Mouse (Mus musculus) forebrain, embryonic 15.5 days (tissue): ENCODE data around the gene Meox1. TPM values are rescaled to one million over a fixed set of nuclear protein-coding genes. Genes with fewer than 3 reads are reported as not detected.

Source experiments
- ATAC-seq: fragments of 200-750 bp; cut with Nextera tagmentation; replicated peaks from 2 replicates; pipeline ENCODE4 v1.8.0; 2017; ENCODE audit warnings: mild to moderate bottlenecking, moderate TSS enrichment, moderate library complexity
- H3K27ac ChIP-seq: fragments of 300-500 bp; sonication (generic); replicated peaks from 2 replicates; pipeline ENCODE4 v1.5.1; 2015; ENCODE audit warnings: mild to moderate bottlenecking, inconsistent platforms
- H3K27me3 ChIP-seq: fragments of 300-500 bp; sonication (generic); 2 replicates; pipeline ENCODE4 v1.6.1; 2015; ENCODE audit warnings: inconsistent platforms
- H3K36me3 ChIP-seq: fragments of 300-500 bp; sonication (generic); 2 replicates; pipeline ENCODE4 v1.6.1; 2015; ENCODE audit warnings: mild to moderate bottlenecking, inconsistent platforms
- H3K4me1 ChIP-seq: fragments of 300-500 bp; sonication (generic); 2 replicates; pipeline ENCODE4 v1.6.1; 2015; ENCODE audit warnings: inconsistent platforms
- H3K4me2 ChIP-seq: fragments of 300-500 bp; sonication (generic); replicated peaks from 2 replicates; pipeline ENCODE4 v1.6.1; 2015; ENCODE audit warnings: mild to moderate bottlenecking, inconsistent platforms
- H3K4me3 ChIP-seq: fragments of 300-500 bp; sonication (generic); 2 replicates; pipeline ENCODE4 v1.5.1; 2015; ENCODE audit warnings: mild to moderate bottlenecking, inconsistent platforms
- H3K9ac ChIP-seq: fragments of 300-500 bp; sonication (generic); replicated peaks from 2 replicates; pipeline ENCODE4 v1.6.1; 2015; ENCODE audit warnings: mild to moderate bottlenecking, inconsistent platforms
- H3K9me3 ChIP-seq: fragments of 300-500 bp; sonication (generic); 2 replicates; pipeline ENCODE4 v1.6.1; 2016; ENCODE audit warnings: inconsistent platforms
- WGBS: fragments of 180-500 bp; shearing (Covaris S2); methylation state at CpG from one replicate; pipeline ENCODE4 v1.1.7; 2015; ENCODE audit warnings: mixed read lengths; 5-methylcytosine and 5-hydroxymethylcytosine counted together
- polyA plus RNA-seq: library from polyadenylated mRNA; unstranded; fragments of >200 nt; fragmentation: Nextera tagmentation; extraction: Ambion mirVana; gene quantifications from 2 replicates; pipeline ENCODE4 v1.2.1, GENCODE M21; 2015

The Meox1 gene
- polyA plus RNA-seq, 1 experiment from 2014 or later = 0.51 TPM

- Histone ChIP-seq H3K27me3 (peaks cover 9% of the 10 kb centered on the region), H3K4me2 (no peak overlapping the region), H3K9ac (no peak overlapping the region), H3K9me3 (no peaks in the 10 kb centered on the region), H3K36me3 (no peaks in the 10 kb centered on the region), H3K4me3 (no peak overlapping the region), H3K27ac (no peak overlapping the region), H3K4me1 (no peaks in the 10 kb centered on the region)
- 0 out of 2 replicates have a peak, but pooled peaks have one; percentile 64 for ATAC-seq
- WGBS = under 1% methylated on average over 6 of the region's 6 CpGs
Observed at GRCm38 (mm10) chr11:101919660-101920059, 25.5 kb upstream of the Meox1 start.

- Histone ChIP-seq H3K4me1 (no peaks in the 10 kb centered on the region), H3K9ac (no peak overlapping the region), H3K27me3 (peaks cover 9% of the 10 kb centered on the region), H3K27ac (no peak overlapping the region), H3K9me3 (no peaks in the 10 kb centered on the region), H3K36me3 (no peaks in the 10 kb centered on the region), H3K4me3 (no peak overlapping the region), H3K4me2 (no peak overlapping the region)
- ATAC-seq = no peak
- WGBS = 69% methylated on average over 3 of the region's 3 CpGs
Observed at GRCm38 (mm10) chr11:101918609-101919008, 24.4 kb upstream of the Meox1 start.

GRCm38 (mm10) chr11:101916772-101917171 is 22.6 kb upstream of the Meox1 start:
- Histone ChIP-seq H3K9ac (no peak overlapping the region), H3K27ac (no peak overlapping the region), H3K4me1 (no peaks in the 10 kb centered on the region), H3K4me2 (no peak overlapping the region), H3K4me3 (no peak overlapping the region), H3K9me3 (no peaks in the 10 kb centered on the region), H3K27me3 (peaks cover 9% of the 10 kb centered on the region), H3K36me3 (no peaks in the 10 kb centered on the region)
- ATAC-seq = no peak
- 73% methylated on average over 3 of the region's 3 CpGs for WGBS

- H3K27ac ChIP-seq = no peak overlapping the region
- no peaks in the 10 kb centered on the region for H3K36me3 ChIP-seq
- H3K4me1 ChIP-seq = no peaks in the 10 kb centered on the region
- H3K4me3 ChIP-seq = no peak overlapping the region
- H3K4me2 ChIP-seq = no peak overlapping the region
- WGBS = 64% methylated on average over 8 of the region's 8 CpGs
- H3K9ac ChIP-seq = no peak overlapping the region
- H3K27me3 ChIP-seq = peaks cover 3% of the 10 kb centered on the region
- H3K9me3 ChIP-seq = no peaks in the 10 kb centered on the region
- ATAC-seq = no peak
Observed at GRCm38 (mm10) chr11:101913591-101913990, 19.4 kb upstream of the Meox1 start.

GRCm38 (mm10) chr11:101911855-101912579 is 17.8 kb upstream of the Meox1 start:
- WGBS = 63% methylated on average over 4 of the region's 4 CpGs
- ATAC-seq = no peak
- H3K4me2 ChIP-seq = no peak overlapping the region
- H3K9me3 ChIP-seq = no peaks in the 10 kb centered on the region
- no peak overlapping the region for H3K4me3 ChIP-seq
- no peak overlapping the region for H3K9ac ChIP-seq
- no peaks in the 10 kb centered on the region for H3K4me1 ChIP-seq
- H3K36me3 ChIP-seq = no peaks in the 10 kb centered on the region
- no peak overlapping the region for H3K27ac ChIP-seq
- no peaks in the 10 kb centered on the region for H3K27me3 ChIP-seq

GRCm38 (mm10) chr11:101910230-101910946 is 16.2 kb upstream of the Meox1 start:
- H3K9me3 ChIP-seq = no peaks in the 10 kb centered on the region
- H3K4me2 ChIP-seq = no peak overlapping the region
- no peaks in the 10 kb centered on the region for H3K36me3 ChIP-seq
- no peak overlapping the region for H3K27ac ChIP-seq
- 27% methylated on average over 21 of the region's 21 CpGs for WGBS
- 0 out of 2 replicates have a peak, but pooled peaks have one; percentile 11 for ATAC-seq
- no peaks in the 10 kb centered on the region for H3K27me3 ChIP-seq
- H3K4me3 ChIP-seq = no peak overlapping the region
- no peak overlapping the region for H3K9ac ChIP-seq
- H3K4me1 ChIP-seq = no peaks in the 10 kb centered on the region

- no peaks in the 10 kb centered on the region for H3K36me3 ChIP-seq
Observed at GRCm38 (mm10) chr11:101908777-101909176, 14.6 kb upstream of the Meox1 start.

GRCm38 (mm10) chr11:101905115-101905514 is 10.9 kb upstream of the Meox1 start:
- ATAC-seq = 0 out of 2 replicates have a peak, but pooled peaks have one; percentile 29
- 21% methylated on average over 13 of the region's 13 CpGs for WGBS
- H3K4me1 ChIP-seq = no peaks in the 10 kb centered on the region
- H3K27ac ChIP-seq = no peak overlapping the region
- H3K4me2 ChIP-seq = no peak overlapping the region
- no peaks in the 10 kb centered on the region for H3K9me3 ChIP-seq
- H3K27me3 ChIP-seq = no peaks in the 10 kb centered on the region
- H3K9ac ChIP-seq = no peak overlapping the region
- H3K36me3 ChIP-seq = no peaks in the 10 kb centered on the region
- H3K4me3 ChIP-seq = no peak overlapping the region

More at GRCm38 (mm10) chr11:101908777-101909176, 14.6 kb upstream of the Meox1 start:
- Histone ChIP-seq H3K4me3 (no peak overlapping the region), H3K4me1 (no peaks in the 10 kb centered on the region), H3K27ac (no peak overlapping the region), H3K27me3 (no peaks in the 10 kb centered on the region), H3K9me3 (no peaks in the 10 kb centered on the region), H3K9ac (no peak overlapping the region), H3K4me2 (no peak overlapping the region)
- no peak for ATAC-seq
- 74% methylated on average over 6 of the region's 6 CpGs for WGBS

GRCm38 (mm10) chr11:101901309-101901708 is 7.1 kb upstream of the Meox1 start:
- no peaks in the 10 kb centered on the region for H3K27me3 ChIP-seq
- H3K4me3 ChIP-seq = no peak overlapping the region
- no peak for ATAC-seq
- H3K36me3 ChIP-seq = no peaks in the 10 kb centered on the region
- H3K4me1 ChIP-seq = no peaks in the 10 kb centered on the region
- no peaks in the 10 kb centered on the region for H3K9me3 ChIP-seq
- H3K4me2 ChIP-seq = no peak overlapping the region
- WGBS = 88% methylated on average over 8 of the region's 8 CpGs
- H3K9ac ChIP-seq = no peak overlapping the region
- H3K27ac ChIP-seq = no peak overlapping the region

GRCm38 (mm10) chr11:101898328-101898727 is 4.2 kb upstream of the Meox1 start:
- Histone ChIP-seq H3K27ac (no peak overlapping the region), H3K36me3 (no peaks in the 10 kb centered on the region), H3K9me3 (no peaks in the 10 kb centered on the region), H3K4me3 (no peak overlapping the region), H3K27me3 (no peaks in the 10 kb centered on the region), H3K9ac (no peak overlapping the region), H3K4me2 (no peak overlapping the region), H3K4me1 (no peaks in the 10 kb centered on the region)
- no peak for ATAC-seq
- 91% methylated on average over 4 of the region's 4 CpGs for WGBS

- Histone ChIP-seq H3K9ac (no peak overlapping the region), H3K36me3 (no peaks in the 10 kb centered on the region), H3K4me2 (no peak overlapping the region), H3K9me3 (no peaks in the 10 kb centered on the region), H3K4me1 (peaks cover 2% of the 10 kb centered on the region), H3K27ac (no peak overlapping the region), H3K27me3 (no peaks in the 10 kb centered on the region), H3K4me3 (no peak overlapping the region)
- ATAC-seq = no peak
- 52% methylated on average over 13 of the region's 13 CpGs for WGBS
Observed at GRCm38 (mm10) chr11:101896546-101897361, 2.6 kb upstream of the Meox1 start.

GRCm38 (mm10) chr11:101893560-101893959 is 614 bp downstream of the Meox1 start:
- Histone ChIP-seq H3K4me3 (no peak overlapping the region), H3K4me2 (no peak overlapping the region), H3K4me1 (peaks cover 20% of the 10 kb centered on the region), H3K36me3 (no peaks in the 10 kb centered on the region), H3K27me3 (0 out of 2 replicates have a peak, but pooled peaks cover 4% of the 10 kb centered on the region), H3K9ac (no peak overlapping the region), H3K27ac (no peak overlapping the region), H3K9me3 (no peaks in the 10 kb centered on the region)
- no peak for ATAC-seq
- 45% methylated on average over 15 of the region's 15 CpGs for WGBS
